Mouse (Mus musculus) brain, embryonic 14.5 days (tissue): ENCODE data around the gene Mtmr4.

Experiments used
- CTCF ChIP-seq: fragments of 200-500 bp; IDR thresholded peaks from 2 replicates; pipeline ENCODE4 v1.5.1; 2012; ENCODE audit warnings: inconsistent platforms, mild to moderate bottlenecking, moderate library complexity, borderline replicate concordance; ENCODE audit not compliant: insufficient read depth, insufficient read length; ENCODE audit errors: extremely low read depth
- POLR2A ChIP-seq: fragments of 200-500 bp; IDR thresholded peaks from 2 replicates; pipeline ENCODE4 v1.6.1; 2012; ENCODE audit warnings: mild to moderate bottlenecking, inconsistent platforms, borderline replicate concordance; ENCODE audit not compliant: poor library complexity, insufficient read depth, insufficient read length, severe bottlenecking; ENCODE audit errors: extremely low read depth

DNA sequence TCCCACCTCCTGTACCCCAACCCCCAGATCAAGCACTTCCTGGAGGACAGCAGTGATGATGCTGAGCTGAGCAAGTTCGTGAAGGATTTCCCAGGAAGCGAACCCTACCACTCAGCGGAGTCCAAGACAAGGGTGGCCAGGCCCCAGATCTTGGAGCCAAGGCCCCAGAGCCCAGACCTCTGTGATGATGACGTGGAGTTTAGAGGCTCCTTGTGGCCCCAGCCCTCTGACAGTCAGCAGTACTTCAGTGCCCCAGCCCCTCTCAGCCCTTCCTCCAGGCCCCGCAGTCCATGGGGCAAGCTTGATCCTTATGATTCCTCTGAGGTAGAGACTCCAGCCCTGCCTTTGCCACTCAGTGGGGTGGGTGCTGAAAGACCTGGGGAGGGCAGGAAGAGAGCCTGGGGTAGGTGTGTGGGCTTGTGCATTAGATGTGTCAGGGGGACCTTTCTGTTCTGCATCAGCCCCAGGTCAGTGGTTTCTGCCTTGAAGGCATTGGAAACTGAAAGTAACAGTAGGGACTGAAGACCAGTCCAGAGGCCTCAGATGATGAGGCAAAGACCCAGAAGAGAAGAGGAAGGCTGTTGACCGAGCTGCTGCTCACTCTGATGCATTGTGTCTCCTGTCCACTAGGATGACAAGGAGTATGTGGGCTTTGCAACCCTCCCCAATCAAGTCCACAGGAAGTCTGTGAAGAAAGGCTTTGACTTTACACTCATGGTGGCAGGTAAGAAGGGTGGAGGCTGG is 8.5 kb upstream of the Mtmr4 start:
- TF ChIP-seq CTCF (no peak), POLR2A (no peak)
